Mouse (Mus musculus) hindbrain, embryonic 11.5 days (tissue): Measurements from ENCODE around the gene Axdnd1. TPM values are rescaled to one million over a fixed set of nuclear protein-coding genes. Genes with fewer than 3 reads are reported as not detected.
"Not testable (repeated sequence)": the region's sequence is repeated elsewhere in the genome, so short reads cannot be mapped to it uniquely, and the experiment has no call there.

Experiments
- ATAC-seq: fragments of 200-750 bp; cut with Nextera tagmentation; 2 replicates; pipeline ENCODE4 v1.8.0; 2017; ENCODE audit warnings: mild to moderate bottlenecking, moderate TSS enrichment, moderate library complexity; ENCODE audit not compliant: low FRiP score
- DNase-seq: peaks from one replicate; pipeline ENCODE4 v3.0.0-alpha.2; 2015; ENCODE audit warnings: low spot score
- H3K27ac ChIP-seq: fragments of 300-500 bp; sonication (generic); 2 replicates; pipeline ENCODE4 v1.5.1; 2014; ENCODE audit warnings: mild to moderate bottlenecking, low read depth, low read length
- H3K27me3 ChIP-seq: fragments of 300-500 bp; sonication (generic); 2 replicates; pipeline ENCODE4 v1.6.1; 2014; ENCODE audit warnings: mild to moderate bottlenecking, low read length, moderate library complexity, mixed read lengths; ENCODE audit not compliant: control insufficient read depth, insufficient read depth
- H3K36me3 ChIP-seq: fragments of 300-500 bp; sonication (generic); 2 replicates; pipeline ENCODE4 v1.6.1; 2014; ENCODE audit warnings: mild to moderate bottlenecking, low read length, moderate library complexity, mixed read lengths; ENCODE audit not compliant: control insufficient read depth, insufficient read depth
- H3K4me1 ChIP-seq: fragments of 300-500 bp; sonication (generic); replicated peaks from 2 replicates; pipeline ENCODE4 v1.6.1; 2014; ENCODE audit warnings: low read length, mixed read lengths; ENCODE audit not compliant: control insufficient read depth, insufficient read depth
- H3K4me2 ChIP-seq: fragments of 300-500 bp; sonication (generic); replicated peaks from 2 replicates; pipeline ENCODE4 v1.6.1; 2014; ENCODE audit warnings: mild to moderate bottlenecking, low read depth, low read length
- H3K4me3 ChIP-seq: fragments of 300-500 bp; sonication (generic); 2 replicates; pipeline ENCODE4 v1.5.1; 2014; ENCODE audit warnings: low read depth, low read length
- H3K9ac ChIP-seq: fragments of 300-500 bp; sonication (generic); 2 replicates; pipeline ENCODE4 v1.6.1; 2014; ENCODE audit warnings: low read depth, low read length
- H3K9me3 ChIP-seq: fragments of 300-500 bp; sonication (generic); 2 replicates; pipeline ENCODE4 v1.6.1; 2016; ENCODE audit warnings: low read length; ENCODE audit not compliant: control insufficient read depth
- WGBS: fragments of 180-500 bp; shearing (Covaris S2); extraction: QIAGEN DNeasy Blood & Tissue Kit; methylation state at CpG from one replicate; pipeline ENCODE4 v1.1.7; 2014; 5-methylcytosine and 5-hydroxymethylcytosine counted together
- polyA plus RNA-seq: library from polyadenylated mRNA; unstranded; fragments of >200 nt; fragmentation: Nextera tagmentation; extraction: Ambion mirVana; gene quantifications from 2 replicates; pipeline ENCODE4 v1.2.1, GENCODE M21; 2014

Gene Axdnd1
- polyA plus RNA-seq, 1 experiment from 2014 or later, result 0.28 TPM

- H3K4me2 ChIP-seq, result no peak overlapping the region
- H3K4me3 ChIP-seq, result no peak overlapping the region
- ATAC-seq, result no peak
- WGBS, result 93% methylated on average over 3 of the region's 3 CpGs
- H3K36me3 ChIP-seq, result no peaks in the 10 kb centered on the region
- H3K27ac ChIP-seq, result no peak overlapping the region
- DNase-seq, result no peak
- H3K27me3 ChIP-seq, result no peaks in the 10 kb centered on the region
- no peaks in the 10 kb centered on the region for H3K9me3 ChIP-seq
- no peak overlapping the region for H3K9ac ChIP-seq
- no peaks in the 10 kb centered on the region for H3K4me1 ChIP-seq
These were observed 3.1 kb upstream of the Axdnd1 start for GRCm38 (mm10) chr1:156424054-156424453.

GRCm38 (mm10) chr1:156423493-156423892 is 2.5 kb upstream of the Axdnd1 start:
- Histone ChIP-seq H3K4me1 (no peaks in the 10 kb centered on the region), H3K36me3 (no peaks in the 10 kb centered on the region), H3K4me2 (no peak overlapping the region), H3K9ac (no peak overlapping the region), H3K9me3 (no peaks in the 10 kb centered on the region), H3K27ac (no peak overlapping the region), H3K27me3 (no peaks in the 10 kb centered on the region), H3K4me3 (no peak overlapping the region)
- ATAC-seq, result no peak
- 86% methylated on average over 6 of the region's 6 CpGs for WGBS
- DNase-seq, result no peak

DNA sequence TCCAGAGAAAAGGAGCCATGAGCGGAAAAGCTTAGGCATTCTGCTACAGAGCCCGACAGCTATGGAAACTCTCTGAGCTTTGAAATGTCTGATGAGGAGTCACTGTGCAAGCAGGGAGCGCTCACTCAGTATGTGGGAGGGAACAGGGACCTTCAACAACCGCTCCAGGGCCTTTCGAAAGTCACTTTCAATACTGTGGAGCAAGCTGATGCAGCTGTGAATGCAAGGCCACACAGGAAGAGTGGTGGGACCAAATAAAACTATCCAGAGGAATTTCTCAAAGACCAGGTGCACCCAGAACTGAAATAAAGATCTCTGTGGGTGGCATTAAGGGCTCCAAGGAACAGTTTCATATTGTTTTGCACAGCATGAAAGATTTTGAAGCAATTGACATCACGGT is 1.9 kb upstream of the Axdnd1 start:
- WGBS, result 80% methylated on average over 6 of the region's 6 CpGs
- H3K4me3 ChIP-seq, result no peak overlapping the region
- no peak overlapping the region for H3K9ac ChIP-seq
- no peak overlapping the region for H3K27ac ChIP-seq
- no peak for ATAC-seq
- H3K4me2 ChIP-seq, result no peak overlapping the region
- H3K27me3 ChIP-seq, result no peaks in the 10 kb centered on the region
- H3K36me3 ChIP-seq, result no peaks in the 10 kb centered on the region
- DNase-seq, result no peak
- no peaks in the 10 kb centered on the region for H3K9me3 ChIP-seq
- no peaks in the 10 kb centered on the region for H3K4me1 ChIP-seq

DNA sequence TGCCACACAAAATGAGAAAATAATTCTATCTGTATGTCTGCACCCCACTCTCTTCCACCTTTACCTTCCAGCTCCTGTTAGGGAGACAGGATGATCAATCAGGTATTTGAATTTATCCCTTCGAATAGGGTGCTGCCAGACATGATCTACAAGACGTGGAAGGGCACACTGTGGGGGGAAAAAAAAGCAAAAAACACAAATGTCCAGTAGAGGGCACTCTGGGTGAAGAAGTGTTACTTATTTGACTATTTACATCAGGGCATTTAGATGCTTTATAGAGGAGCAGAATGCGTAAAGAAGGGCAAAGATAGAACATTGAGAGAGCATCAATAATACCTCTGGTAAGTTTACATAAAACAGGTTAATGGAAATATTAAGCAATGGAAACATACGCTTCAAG is 2.8 kb downstream of the Axdnd1 start:
- H3K4me2 ChIP-seq, result no peak overlapping the region
- H3K4me1 ChIP-seq, result no peaks in the 10 kb centered on the region
- ATAC-seq, result no peak
- no peaks in the 10 kb centered on the region for H3K36me3 ChIP-seq
- DNase-seq, result peak; percentile 47
- no peak overlapping the region for H3K27ac ChIP-seq
- no peak overlapping the region for H3K4me3 ChIP-seq
- 59% methylated on average over 4 of the region's 4 CpGs for WGBS
- H3K9me3 ChIP-seq, result no peaks in the 10 kb centered on the region
- H3K27me3 ChIP-seq, result no peaks in the 10 kb centered on the region
- H3K9ac ChIP-seq, result no peak overlapping the region

- Histone ChIP-seq H3K27ac (no peak overlapping the region), H3K4me2 (no peak overlapping the region), H3K36me3 (no peaks in the 10 kb centered on the region), H3K9ac (no peak overlapping the region), H3K4me3 (no peak overlapping the region), H3K9me3 (no peaks in the 10 kb centered on the region), H3K4me1 (no peaks in the 10 kb centered on the region), H3K27me3 (no peaks in the 10 kb centered on the region)
- 68% methylated on average over 4 of the region's 4 CpGs for WGBS
- ATAC-seq (no peak), DNase-seq (no peak)
These were observed 12.4 kb downstream of the Axdnd1 start for GRCm38 (mm10) chr1:156408521-156408920.

DNA sequence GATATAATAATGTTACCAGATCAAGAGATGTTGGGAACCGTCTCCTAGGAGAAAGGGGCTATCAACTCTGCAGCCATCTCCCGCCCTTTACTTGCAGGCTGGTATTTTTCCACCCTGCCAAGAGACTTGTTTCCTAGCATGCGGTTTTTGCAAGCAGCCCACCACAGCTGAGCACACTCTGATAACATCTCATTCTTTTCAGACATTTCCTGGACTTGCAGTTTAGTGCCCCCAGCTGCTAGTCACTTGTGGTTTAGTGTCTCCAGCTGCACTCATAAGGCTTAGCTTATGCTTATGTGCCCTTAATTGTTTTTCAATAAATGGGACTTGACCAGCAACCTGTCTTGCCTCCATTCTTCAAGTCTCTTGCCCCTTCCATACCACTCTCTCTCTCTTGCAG is 13.0 kb downstream of the Axdnd1 start:
- no peak for ATAC-seq
- 78% methylated on average over 3 of the region's 3 CpGs for WGBS
- Histone ChIP-seq H3K27me3 (no peaks in the 10 kb centered on the region), H3K27ac (no peak overlapping the region), H3K9ac (no peak overlapping the region), H3K4me3 (no peak overlapping the region), H3K4me1 (no peaks in the 10 kb centered on the region), H3K36me3 (no peaks in the 10 kb centered on the region), H3K9me3 (no peaks in the 10 kb centered on the region), H3K4me2 (no peak overlapping the region)
- no peak for DNase-seq

DNA sequence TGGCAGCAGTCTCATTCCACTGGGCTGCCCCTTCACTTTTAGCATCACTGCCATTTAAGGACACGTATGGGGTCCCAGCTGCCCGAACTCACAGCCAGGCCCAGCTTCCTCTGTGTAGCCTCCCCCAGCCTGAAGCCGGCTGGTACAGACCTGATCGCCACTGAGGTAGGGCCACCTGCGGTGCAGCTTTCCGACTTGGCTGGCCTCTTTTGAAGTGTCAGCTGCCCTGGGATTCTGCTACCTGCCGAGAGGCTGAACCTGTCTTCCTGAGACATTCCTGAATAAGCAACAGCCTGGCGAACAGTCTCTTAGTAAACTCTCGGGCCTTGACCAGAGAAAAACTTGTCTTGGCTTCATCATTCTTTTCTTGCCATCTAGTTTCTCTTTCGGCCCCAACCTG is 17.7 kb downstream of the Axdnd1 start:
- Histone ChIP-seq H3K4me1 (no peaks in the 10 kb centered on the region), H3K9me3 (no peaks in the 10 kb centered on the region), H3K36me3 (no peaks in the 10 kb centered on the region), H3K9ac (no peak overlapping the region), H3K27me3 (no peaks in the 10 kb centered on the region), H3K4me3 (no peak overlapping the region), H3K27ac (no peak overlapping the region), H3K4me2 (no peak overlapping the region)
- 34% methylated on average over 10 of the region's 10 CpGs for whole genome bisulfite sequencing
- no peak for ATAC-seq
- DNase-seq, result no peak

- no peaks in the 10 kb centered on the region for H3K36me3 ChIP-seq
- DNase-seq (no peak), ATAC-seq (no peak)
- H3K4me3 ChIP-seq, result no peak overlapping the region
- 63% methylated on average over 2 of the region's 2 CpGs for WGBS
- no peaks in the 10 kb centered on the region for H3K27me3 ChIP-seq
- H3K27ac ChIP-seq, result no peak overlapping the region
- no peaks in the 10 kb centered on the region for H3K4me1 ChIP-seq
- H3K9ac ChIP-seq, result no peak overlapping the region
- no peaks in the 10 kb centered on the region for H3K9me3 ChIP-seq
- no peak overlapping the region for H3K4me2 ChIP-seq
These were observed 18.5 kb downstream of the Axdnd1 start for GRCm38 (mm10) chr1:156402491-156402890.

GRCm38 (mm10) chr1:156400159-156400558 is 20.8 kb downstream of the Axdnd1 start:
- not testable (repeated sequence) for H3K4me3 ChIP-seq, ATAC-seq, H3K27ac ChIP-seq, H3K36me3 ChIP-seq, H3K9me3 ChIP-seq, H3K9ac ChIP-seq, H3K4me2 ChIP-seq, H3K27me3 ChIP-seq, DNase-seq, H3K4me1 ChIP-seq
- 83% methylated on average over 3 of the region's 3 CpGs for WGBS
